11 mouse cellular contexts compared by ENCODE assay signal in the genomic region with DNA sequence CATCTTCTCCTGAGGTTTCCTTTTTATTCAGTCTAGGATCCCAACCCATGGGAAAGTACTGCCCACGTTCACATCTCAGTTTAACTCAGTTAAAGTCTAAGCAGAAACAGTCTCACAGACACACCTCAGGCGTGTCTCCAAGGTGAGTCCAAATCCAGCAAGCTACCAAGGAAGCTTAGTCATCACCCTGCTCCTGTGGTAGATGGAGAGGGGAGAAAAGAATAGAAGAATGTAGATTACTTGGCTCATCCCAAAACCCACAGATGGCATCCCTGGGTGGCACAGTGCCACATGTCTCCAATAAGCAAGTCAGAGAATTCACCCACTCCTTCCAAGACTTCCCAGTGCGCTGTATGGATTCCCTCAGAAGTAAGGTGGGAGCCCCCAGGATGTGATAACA.
A peak's percentile ranks its signal among the peaks of the same experiment; 100 is the strongest.
DNase-seq lines count a peak whose midpoint lies in the region; ATAC-seq and TF ChIP-seq lines count a peak whose summit lies in the region.
"Had no signal": no experiment of that assay in that cellular context is flagged by ENCODE, and none has a peak within 500 bp of the region (broad histone marks: within the 10 kb centered on the region; RNA-seq: fewer than 3 reads in every experiment).

No protein-coding gene starts in this region.

- no peak overlapping the region for H3K4me3 ChIP-seq in hindbrain, embryonic 14.5 days (replicated peaks; ENCODE audit: low read length)
- H3K4me3 ChIP-seq in hindbrain, embryonic 12.5 days = no peak overlapping the region
- no peak overlapping the region for H3K4me3 ChIP-seq in layer of hippocampus, adult 2 months
- H3K4me3 ChIP-seq: limb, embryonic 15.5 days; megakaryocyte, embryonic 14.5 days had no signal

- no peak for TF ChIP-seq CTCF in layer of hippocampus, adult 2 months (conservative IDR thresholded peaks at IDR 0.05)

- no peaks in the 10 kb centered on the region for H3K36me3 ChIP-seq in hindbrain, embryonic 14.5 days (replicated peaks; ENCODE audit: control insufficient read depth, insufficient read depth)
- no peaks in the 10 kb centered on the region for H3K36me3 ChIP-seq in hindbrain, embryonic 12.5 days
- H3K36me3 ChIP-seq: limb, embryonic 15.5 days had no signal

- 93% methylated on average over 3 of the region's 3 CpGs for WGBS in hindbrain, embryonic 14.5 days
- 88% methylated on average over 3 of the region's 3 CpGs for WGBS in hindbrain, embryonic 12.5 days

- DNase-seq in hindbrain, embryonic 14.5 days (ENCODE audit: low spot score) = no peak
- peak; percentile 74 to 75 for DNase-seq in cerebellum, postnatal 14 days
- peak; percentile 65 to 82 for DNase-seq in layer of hippocampus, adult 2 months (ENCODE audit: low spot score in 2 of 2)
- peak; percentile 92 for DNase-seq in right cerebral cortex, adult 18-20 months
- no peak for DNase-seq in thymus, postnatal 0 days (ENCODE audit: low spot score)
- DNase-seq in B cell, adult 2 months = no peak
- no peak for DNase-seq in kidney, postnatal 14 days
- DNase-seq: gastrocnemius, postnatal 25 days had no signal

- peaks cover 21% of the 10 kb centered on the region for H3K4me1 ChIP-seq in hindbrain, embryonic 14.5 days (replicated peaks; ENCODE audit: control insufficient read depth, insufficient read depth, low read length)
- peaks cover 12% of the 10 kb centered on the region for H3K4me1 ChIP-seq in hindbrain, embryonic 12.5 days
- H3K4me1 ChIP-seq: limb, embryonic 15.5 days; megakaryocyte, embryonic 14.5 days had no signal

- no peaks in the 10 kb centered on the region for H3K27me3 ChIP-seq in hindbrain, embryonic 14.5 days (ENCODE audit: control insufficient read depth, insufficient read depth, low read length)
- no peaks in the 10 kb centered on the region for H3K27me3 ChIP-seq in hindbrain, embryonic 12.5 days
- H3K27me3 ChIP-seq: limb, embryonic 15.5 days; megakaryocyte, embryonic 14.5 days had no signal

- H3K27ac ChIP-seq in hindbrain, embryonic 14.5 days = 0 out of 2 replicates have a peak overlapping the region, but pooled peaks have one; percentile 73
- no peak overlapping the region for H3K27ac ChIP-seq in hindbrain, embryonic 12.5 days
- H3K27ac ChIP-seq in layer of hippocampus, adult 2 months = peak overlapping the region; percentile 83
- H3K27ac ChIP-seq: limb, embryonic 15.5 days had no signal

- no peak overlapping the region for H3K4me2 ChIP-seq in hindbrain, embryonic 14.5 days (replicated peaks)
- H3K4me2 ChIP-seq in hindbrain, embryonic 12.5 days (replicated peaks) = no peak overlapping the region
- H3K4me2 ChIP-seq: limb, embryonic 15.5 days had no signal

- no peaks in the 10 kb centered on the region for H3K9me3 ChIP-seq in hindbrain, embryonic 14.5 days (ENCODE audit: control insufficient read depth, low read length)
- H3K9me3 ChIP-seq in hindbrain, embryonic 12.5 days (replicated peaks) = no peaks in the 10 kb centered on the region
- H3K9me3 ChIP-seq: limb, embryonic 15.5 days had no signal

- H3K9ac ChIP-seq in hindbrain, embryonic 14.5 days = no peak overlapping the region
- H3K9ac ChIP-seq in hindbrain, embryonic 12.5 days = no peak overlapping the region
- H3K9ac ChIP-seq: limb, embryonic 15.5 days had no signal

- ATAC-seq in hindbrain, embryonic 14.5 days (ENCODE audit: low FRiP score) = no peak
- ATAC-seq in hindbrain, embryonic 12.5 days (ENCODE audit: low FRiP score) = no peak

Comparison
In these comparisons a context has a peak if more than half of its experiments do, and no peak if none do; other contexts are left out.
1. DNase-seq: peak in cerebellum, postnatal 14 days (2 of 2), layer of hippocampus, adult 2 months (2 of 2) and right cerebral cortex, adult 18-20 months (single experiment); none in hindbrain, embryonic 14.5 days (single experiment), thymus, postnatal 0 days (single experiment), B cell, adult 2 months (0 of 2) and kidney, postnatal 14 days (single experiment).